Mouse (Mus musculus) neutrophil, adult 59 days (primary cell): ENCODE measurements around the gene Fam72a. TPM values are rescaled to one million over a fixed set of nuclear protein-coding genes. Genes with fewer than 3 reads are reported as not detected.

ENCODE experiments used
- total RNA-seq, 2 experiments: library from RNA; stranded (reverse); gene quantifications; 1 replicate in 1 of 2; 2 replicates in 1 of 2; pipeline ENCODE4 v1.2.4; 2023

The Fam72a gene
- total RNA-seq = 1 to 10 TPM; 1.8 to 2.0 TPM

GRCm38 (mm10) chr1:131527281-131528080, at the start of gene Fam72a, which contains the start of gene Srgap2:
Gene Fam72a (plus strand): TSS chr1:131527903.
Gene Srgap2 (minus strand): TSS chr1:131527352.

Other genes with a start within 250 kb of the Fam72a start
- 10 to 100 TPM; 51.0 to 52.8 TPM for gene Ikbke, start 248.3 kb upstream of the Fam72a start, total RNA-seq
- 10 to 100 TPM; 57.5 to 70.9 TPM for gene Srgap2, start 551 bp upstream of the Fam72a start, total RNA-seq
- not detected for gene Avpr1b, start 71.3 kb downstream of the Fam72a start, total RNA-seq
- gene Ctse, start 110.4 kb downstream of the Fam72a start, total RNA-seq = 100 to 1,000 TPM in 1 of 2 experiments, 10 to 100 TPM in 1; 72.4 to 147 TPM
- gene Rab7b, start 160.8 kb downstream of the Fam72a start, total RNA-seq = 1 to 10 TPM; 5.9 to 6.2 TPM
- gene Slc26a9, start 216.1 kb downstream of the Fam72a start, total RNA-seq = not detected